Mouse (Mus musculus) C2C12 (cell line): ENCODE results near the gene Col4a1. TPM values are rescaled to one million over a fixed set of nuclear protein-coding genes. Genes with fewer than 3 reads are reported as not detected.

Experiments
- H3K27me3 ChIP-seq: one replicate; pipeline ENCODE4 v1.6.1; 2011; ENCODE audit not compliant: control insufficient read depth, insufficient read depth, insufficient read length
- H3K36me3 ChIP-seq: one replicate; pipeline ENCODE4 v1.6.1; 2011; ENCODE audit not compliant: control insufficient read depth, insufficient read depth
- H3K4me3 ChIP-seq: one replicate; pipeline ENCODE4 v1.5.1; 2011; ENCODE audit warnings: mild to moderate bottlenecking, control low read depth; ENCODE audit not compliant: poor library complexity, insufficient read depth, severe bottlenecking
- H3K79me2 ChIP-seq: one replicate; pipeline ENCODE4 v1.6.1; 2011; ENCODE audit not compliant: control insufficient read depth, insufficient read depth
- H3K79me3 ChIP-seq: one replicate; pipeline ENCODE4 v1.6.1; 2011; ENCODE audit warnings: low read depth, control low read depth
- H3ac ChIP-seq: one replicate; pipeline ENCODE3; 2011; ENCODE audit warnings: low read depth; ENCODE audit not compliant: control insufficient read depth, insufficient read length
- CEBPB ChIP-seq: IDR thresholded peaks from one replicate; pipeline ENCODE4 v1.6.1; 2011; ENCODE audit warnings: low read depth, mild to moderate bottlenecking, control low read depth, moderate library complexity
- CTCF ChIP-seq: IDR thresholded peaks from one replicate; pipeline ENCODE4 v1.5.1; 2011; ENCODE audit not compliant: control insufficient read depth, insufficient read depth, insufficient read length
- FOSL1 ChIP-seq: IDR thresholded peaks from one replicate; pipeline ENCODE4 v1.8.0; 2011; ENCODE audit warnings: mild to moderate bottlenecking, low read length; ENCODE audit not compliant: poor library complexity, insufficient read depth, severe bottlenecking
- MAX ChIP-seq: IDR thresholded peaks from one replicate; pipeline ENCODE4 v1.6.1; 2011; ENCODE audit warnings: mild to moderate bottlenecking, control low read depth
- MYOD1 ChIP-seq: IDR thresholded peaks from one replicate; pipeline ENCODE4 v1.6.1; 2011; ENCODE audit warnings: low read depth; ENCODE audit not compliant: control insufficient read depth, insufficient read length
- MYOG ChIP-seq: IDR thresholded peaks from one replicate; pipeline ENCODE4 v1.6.1; 2011; ENCODE audit not compliant: control insufficient read depth, insufficient read length; ENCODE audit errors: extremely low read depth
- USF1 ChIP-seq: IDR thresholded peaks from one replicate; pipeline ENCODE4 v1.6.1; 2011; ENCODE audit warnings: low read depth, mild to moderate bottlenecking, control low read depth, moderate library complexity
- polyA plus RNA-seq: library from polyadenylated mRNA; unstranded; fragments of >200 nt; fragmentation: generic; extraction: Trizol; gene quantifications from one replicate; pipeline ENCODE4 v1.2.1, GENCODE M21; 2012; ENCODE audit warnings: missing spikeins

Col4a1 gene
- polyA plus RNA-seq, 1 experiment = 74.7 TPM

GRCm38 (mm10) chr8:11290533-11290932, 22.1 kb downstream of the Col4a1 start:
- Histone ChIP-seq H3K79me3 (peaks cover 13% of the 10 kb centered on the region), H3K79me2 (peaks cover 42% of the 10 kb centered on the region), H3ac (no peak overlapping the region), H3K27me3 (no peaks in the 10 kb centered on the region), H3K36me3 (no peaks in the 10 kb centered on the region), H3K4me3 (no peak overlapping the region)
- TF ChIP-seq MAX (no peak), CEBPB (no peak), CTCF (no peak), USF1 (no peak), MYOD1 (no peak), MYOG (no peak), FOSL1 (no peak)

- Histone ChIP-seq H3K79me2 (peaks cover 36% of the 10 kb centered on the region), H3K4me3 (no peak overlapping the region), H3K79me3 (peaks cover 19% of the 10 kb centered on the region), H3ac (no peak overlapping the region), H3K36me3 (peaks cover 3% of the 10 kb centered on the region), H3K27me3 (no peaks in the 10 kb centered on the region)
- TF ChIP-seq MYOG (no peak), MAX (no peak), FOSL1 (no peak), CEBPB (no peak), MYOD1 (no peak), CTCF (no peak), USF1 (no peak)
These were observed 24.3 kb downstream of the Col4a1 start for GRCm38 (mm10) chr8:11288286-11288685.

- no peaks in the 10 kb centered on the region for H3K27me3 ChIP-seq
- H3K4me3 ChIP-seq = no peak overlapping the region
- H3K79me2 ChIP-seq = peaks cover 46% of the 10 kb centered on the region
- H3ac ChIP-seq = no peak overlapping the region
- TF ChIP-seq CTCF (no peak), MAX (no peak), USF1 (no peak), CEBPB (no peak), MYOD1 (no peak), FOSL1 (no peak), MYOG (no peak)
- H3K36me3 ChIP-seq = peaks cover 3% of the 10 kb centered on the region
- H3K79me3 ChIP-seq = peaks cover 24% of the 10 kb centered on the region
These were observed 25.5 kb downstream of the Col4a1 start for GRCm38 (mm10) chr8:11287139-11287538.

- peaks cover 46% of the 10 kb centered on the region for H3K79me2 ChIP-seq
- TF ChIP-seq CTCF (no peak), USF1 (no peak), FOSL1 (no peak), MYOG (no peak), MAX (no peak), MYOD1 (no peak), CEBPB (no peak)
- H3K27me3 ChIP-seq = no peaks in the 10 kb centered on the region
- no peak overlapping the region for H3ac ChIP-seq
- H3K36me3 ChIP-seq = peaks cover 3% of the 10 kb centered on the region
- H3K79me3 ChIP-seq = peaks cover 29% of the 10 kb centered on the region
- H3K4me3 ChIP-seq = no peak overlapping the region
These were observed 27.2 kb downstream of the Col4a1 start for GRCm38 (mm10) chr8:11285437-11285836.

- peaks cover 34% of the 10 kb centered on the region for H3K79me3 ChIP-seq
- H3K79me2 ChIP-seq = peaks cover 56% of the 10 kb centered on the region
- H3K36me3 ChIP-seq = peaks cover 3% of the 10 kb centered on the region
- H3K27me3 ChIP-seq = no peaks in the 10 kb centered on the region
- no peak overlapping the region for H3K4me3 ChIP-seq
- H3ac ChIP-seq = no peak overlapping the region
- no peak for TF ChIP-seq MYOG
These were observed 29.4 kb downstream of the Col4a1 start for GRCm38 (mm10) chr8:11283217-11283616.

- H3K36me3 ChIP-seq = peaks cover 3% of the 10 kb centered on the region
- H3ac ChIP-seq = no peak overlapping the region
- peaks cover 34% of the 10 kb centered on the region for H3K79me3 ChIP-seq
- H3K27me3 ChIP-seq = no peaks in the 10 kb centered on the region
- no peak overlapping the region for H3K4me3 ChIP-seq
- peaks cover 62% of the 10 kb centered on the region for H3K79me2 ChIP-seq
- no peak for TF ChIP-seq FOSL1
- TF ChIP-seq MAX = no peak
- TF ChIP-seq CTCF = no peak
- TF ChIP-seq USF1 = no peak
- no peak for TF ChIP-seq MYOD1
These were observed 29.9 kb downstream of the Col4a1 start for GRCm38 (mm10) chr8:11282696-11283095.
